Mouse (Mus musculus) fibroblast of lung, adult 2 months (primary cell): ENCODE data around the gene Btbd16.

Experiments
- DNase-seq: peaks from one replicate; pipeline ENCODE4 v3.0.0-alpha.2; 2011; ENCODE audit warnings: low read depth

The Btbd16 gene

GRCm38 (mm10) chr7:130865613-130866591 lies 92.0 kb downstream of the Btbd16 start, which contains the start of gene Plekha1:
Gene Plekha1, plus strand, starts transcription at chr7:130865756.
- DNase-seq = peak; percentile 91

- DNase-seq = no peak
Measured at GRCm38 (mm10) chr7:130866640-130867039, 92.8 kb downstream of the Btbd16 start.

- no peak for DNase-seq
Measured at GRCm38 (mm10) chr7:130867256-130867655, 93.4 kb downstream of the Btbd16 start.
